Mouse (Mus musculus): Measurements from ENCODE around the gene Gm5129. TPM values are rescaled to one million over a fixed set of nuclear protein-coding genes. Genes with fewer than 3 reads are reported as not detected.

Gm5129 gene
- polyA plus RNA-seq, 1 experiment from 2014 or later: not detected

GRCm38 (mm10) chr5:29711631-29712030 lies 24.1 kb downstream of the Gm5129 start:
- H3K27me3 ChIP-seq (ENCODE audit: control insufficient read depth, insufficient read depth, low read length): no peaks in the 10 kb centered on the region
- no peak for ATAC-seq (replicated peaks; ENCODE audit: insufficient number of reproducible peaks, low FRiP score, low TSS enrichment)
- H3K27ac ChIP-seq (ENCODE audit: low read depth, low read length): no peak overlapping the region

GRCm38 (mm10) chr5:29708258-29708657 lies 27.5 kb downstream of the Gm5129 start:
- no peaks in the 10 kb centered on the region for H3K27me3 ChIP-seq (ENCODE audit: control insufficient read depth, insufficient read depth, low read length)
- H3K9me3 ChIP-seq (replicated peaks; ENCODE audit: control insufficient read depth, low read length): no peaks in the 10 kb centered on the region
- no peak overlapping the region for H3K4me3 ChIP-seq (ENCODE audit: low read depth, low read length)
- 22% methylated on average over 5 of the region's 5 CpGs for WGBS (ENCODE audit: insufficient replicate concordance)
- no peaks in the 10 kb centered on the region for H3K36me3 ChIP-seq (ENCODE audit: control insufficient read depth, insufficient read depth, low read length)
- H3K9ac ChIP-seq (ENCODE audit: low read depth, low read length): no peak overlapping the region
- no peak overlapping the region for H3K27ac ChIP-seq (ENCODE audit: low read depth, low read length)
- H3K4me1 ChIP-seq (ENCODE audit: control insufficient read depth, insufficient read depth, low read length): no peaks in the 10 kb centered on the region
- no peak for ATAC-seq (replicated peaks; ENCODE audit: insufficient number of reproducible peaks, low FRiP score, low TSS enrichment)
- no peak overlapping the region for H3K4me2 ChIP-seq

More at GRCm38 (mm10) chr5:29711631-29712030, 24.1 kb downstream of the Gm5129 start:
- no peaks in the 10 kb centered on the region for H3K4me1 ChIP-seq (ENCODE audit: control insufficient read depth, insufficient read depth, low read length)
- H3K9ac ChIP-seq (ENCODE audit: low read depth, low read length): no peak overlapping the region
- H3K9me3 ChIP-seq (replicated peaks; ENCODE audit: control insufficient read depth, low read length): no peaks in the 10 kb centered on the region
- no peak overlapping the region for H3K4me3 ChIP-seq (ENCODE audit: low read depth, low read length)
- no peak overlapping the region for H3K4me2 ChIP-seq
- no peaks in the 10 kb centered on the region for H3K36me3 ChIP-seq (ENCODE audit: control insufficient read depth, insufficient read depth, low read length)

- WGBS (ENCODE audit: insufficient replicate concordance): 79% methylated on average over 4 of the region's 4 CpGs
- Histone ChIP-seq H3K9ac (ENCODE audit: low read depth, low read length) (no peak overlapping the region), H3K4me3 (ENCODE audit: low read depth, low read length) (no peak overlapping the region), H3K9me3 (replicated peaks; ENCODE audit: control insufficient read depth, low read length) (no peaks in the 10 kb centered on the region), H3K27ac (ENCODE audit: low read depth, low read length) (no peak overlapping the region), H3K4me1 (ENCODE audit: control insufficient read depth, insufficient read depth, low read length) (no peaks in the 10 kb centered on the region), H3K4me2 (no peak overlapping the region), H3K36me3 (ENCODE audit: control insufficient read depth, insufficient read depth, low read length) (no peaks in the 10 kb centered on the region), H3K27me3 (ENCODE audit: control insufficient read depth, insufficient read depth, low read length) (no peaks in the 10 kb centered on the region)
- ATAC-seq (replicated peaks; ENCODE audit: insufficient number of reproducible peaks, low FRiP score, low TSS enrichment): no peak
These were observed 28.5 kb downstream of the Gm5129 start for GRCm38 (mm10) chr5:29707241-29707640.

GRCm38 (mm10) chr5:29699520-29700202 lies 36.1 kb downstream of the Gm5129 start:
- no peak for ATAC-seq (replicated peaks; ENCODE audit: insufficient number of reproducible peaks, low FRiP score, low TSS enrichment)
- 77% methylated on average over 2 of the region's 2 CpGs for WGBS (ENCODE audit: insufficient replicate concordance)
- Histone ChIP-seq H3K4me2 (no peak overlapping the region), H3K9ac (ENCODE audit: low read depth, low read length) (no peak overlapping the region), H3K4me3 (ENCODE audit: low read depth, low read length) (no peak overlapping the region), H3K36me3 (ENCODE audit: control insufficient read depth, insufficient read depth, low read length) (no peaks in the 10 kb centered on the region), H3K27ac (ENCODE audit: low read depth, low read length) (no peak overlapping the region), H3K27me3 (ENCODE audit: control insufficient read depth, insufficient read depth, low read length) (no peaks in the 10 kb centered on the region), H3K4me1 (ENCODE audit: control insufficient read depth, insufficient read depth, low read length) (no peaks in the 10 kb centered on the region), H3K9me3 (replicated peaks; ENCODE audit: control insufficient read depth, low read length) (no peaks in the 10 kb centered on the region)

GRCm38 (mm10) chr5:29698493-29698892 lies 37.2 kb downstream of the Gm5129 start:
- 81% methylated on average over 4 of the region's 4 CpGs for WGBS (ENCODE audit: insufficient replicate concordance)
- Histone ChIP-seq H3K9ac (ENCODE audit: low read depth, low read length) (no peak overlapping the region), H3K4me2 (no peak overlapping the region), H3K36me3 (ENCODE audit: control insufficient read depth, insufficient read depth, low read length) (no peaks in the 10 kb centered on the region), H3K9me3 (replicated peaks; ENCODE audit: control insufficient read depth, low read length) (no peaks in the 10 kb centered on the region), H3K4me1 (ENCODE audit: control insufficient read depth, insufficient read depth, low read length) (no peaks in the 10 kb centered on the region), H3K27me3 (ENCODE audit: control insufficient read depth, insufficient read depth, low read length) (no peaks in the 10 kb centered on the region), H3K27ac (ENCODE audit: low read depth, low read length) (no peak overlapping the region), H3K4me3 (ENCODE audit: low read depth, low read length) (no peak overlapping the region)
- ATAC-seq (replicated peaks; ENCODE audit: insufficient number of reproducible peaks, low FRiP score, low TSS enrichment): no peak

- Histone ChIP-seq H3K4me3 (ENCODE audit: low read depth, low read length) (no peak overlapping the region), H3K36me3 (ENCODE audit: control insufficient read depth, insufficient read depth, low read length) (no peaks in the 10 kb centered on the region), H3K9ac (ENCODE audit: low read depth, low read length) (no peak overlapping the region), H3K27me3 (ENCODE audit: control insufficient read depth, insufficient read depth, low read length) (no peaks in the 10 kb centered on the region), H3K4me1 (ENCODE audit: control insufficient read depth, insufficient read depth, low read length) (no peaks in the 10 kb centered on the region), H3K4me2 (no peak overlapping the region), H3K9me3 (replicated peaks; ENCODE audit: control insufficient read depth, low read length) (no peaks in the 10 kb centered on the region), H3K27ac (ENCODE audit: low read depth, low read length) (no peak overlapping the region)
- WGBS (ENCODE audit: insufficient replicate concordance): 47% methylated on average over 7 of the region's 7 CpGs
- ATAC-seq (replicated peaks; ENCODE audit: insufficient number of reproducible peaks, low FRiP score, low TSS enrichment): no peak
These were observed 47.4 kb downstream of the Gm5129 start for GRCm38 (mm10) chr5:29688352-29688751.

GRCm38 (mm10) chr5:29687671-29688070 lies 48.1 kb downstream of the Gm5129 start:
- 49% methylated on average over 3 of the region's 3 CpGs for WGBS (ENCODE audit: insufficient replicate concordance)
- ATAC-seq (replicated peaks; ENCODE audit: insufficient number of reproducible peaks, low FRiP score, low TSS enrichment): no peak; the same call in 1 of the 2 replicates

More at GRCm38 (mm10) chr5:29687671-29688070, 48.1 kb downstream of the Gm5129 start:
- H3K9me3 ChIP-seq (replicated peaks; ENCODE audit: control insufficient read depth, low read length): no peaks in the 10 kb centered on the region
- no peak overlapping the region for H3K4me2 ChIP-seq
- H3K27me3 ChIP-seq (ENCODE audit: control insufficient read depth, insufficient read depth, low read length): no peaks in the 10 kb centered on the region
- H3K9ac ChIP-seq (ENCODE audit: low read depth, low read length): no peak overlapping the region
- H3K27ac ChIP-seq (ENCODE audit: low read depth, low read length): no peak overlapping the region
- H3K4me1 ChIP-seq (ENCODE audit: control insufficient read depth, insufficient read depth, low read length): no peaks in the 10 kb centered on the region
- no peak overlapping the region for H3K4me3 ChIP-seq (ENCODE audit: low read depth, low read length)
- no peaks in the 10 kb centered on the region for H3K36me3 ChIP-seq (ENCODE audit: control insufficient read depth, insufficient read depth, low read length)

Other genes with a start within 250 kb of the Gm5129 start
- 29.9 and 31.9 TPM in 2 replicates for gene Ube3c, start 166.7 kb downstream of the Gm5129 start, polyA plus RNA-seq (2014; fragmentation: Nextera tagmentation; extraction: Ambion mirVana)
- 110 and 115 TPM in 2 replicates for gene Dnajb6, start 248 bp downstream of the Gm5129 start, polyA plus RNA-seq (2014; fragmentation: Nextera tagmentation; extraction: Ambion mirVana)